Mouse (Mus musculus): ENCODE results near the gene Slco3a1. TPM values are rescaled to one million over a fixed set of nuclear protein-coding genes. Genes with fewer than 3 reads are reported as not detected.

Gene Slco3a1
- polyA plus RNA-seq, 1 experiment from 2014 or later: 14.8 TPM

DNA sequence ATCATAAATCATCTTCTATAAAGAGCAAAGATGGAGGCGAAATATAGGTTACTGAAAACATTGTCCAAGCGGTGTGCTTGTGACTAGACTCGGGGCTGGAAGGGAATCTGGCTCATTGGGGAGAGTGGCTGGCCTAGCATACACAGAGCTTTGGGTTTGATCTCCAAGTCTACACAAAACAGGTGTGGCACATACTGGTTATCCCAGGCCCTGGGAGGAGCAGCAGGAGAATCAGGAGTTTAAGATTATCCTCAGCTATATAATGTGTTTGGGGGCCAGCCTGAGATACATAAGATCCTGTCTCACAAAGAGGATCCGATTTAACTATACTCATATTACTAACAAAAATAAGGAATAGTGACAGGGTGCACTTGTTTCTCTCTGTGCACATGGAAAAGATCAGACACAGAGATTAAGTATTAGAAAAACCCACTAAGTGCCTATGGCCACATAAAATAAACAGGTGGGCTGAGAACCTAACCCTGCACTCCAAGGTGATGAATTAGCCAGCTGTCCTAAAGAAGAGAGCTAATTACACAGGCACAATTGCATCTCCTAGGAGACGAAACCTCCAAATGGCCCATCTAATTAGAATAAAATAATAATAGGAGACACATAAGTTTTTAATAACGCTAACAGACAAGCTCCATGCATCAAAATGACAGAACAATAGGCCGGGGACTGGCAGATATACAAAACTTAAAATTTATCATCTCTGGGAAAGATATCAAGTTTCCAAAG lies 224.3 kb downstream of the Slco3a1 start:
- H3K36me3 ChIP-seq: no peaks in the 10 kb centered on the region
- WGBS: 85% methylated on average over 7 of the region's 7 CpGs

GRCm38 (mm10) chr7:74329004-74329403 lies 225.6 kb downstream of the Slco3a1 start:
- WGBS: 84% methylated on average over 1 of the region's 1 CpGs
- Histone ChIP-seq H3K9me3 (no peaks in the 10 kb centered on the region), H3K27me3 (no peaks in the 10 kb centered on the region), H3K4me3 (no peak overlapping the region), H3K36me3 (no peaks in the 10 kb centered on the region), H3K4me1 (peaks cover 22% of the 10 kb centered on the region), H3K9ac (replicated peaks) (no peak overlapping the region), H3K4me2 (replicated peaks) (no peak overlapping the region), H3K27ac (replicated peaks) (no peak overlapping the region)
- no peak for ATAC-seq (ENCODE audit: low FRiP score, low read depth)

More for the DNA sequence above, 224.3 kb downstream of the Slco3a1 start:
- Histone ChIP-seq H3K9ac (replicated peaks) (no peak overlapping the region), H3K27ac (replicated peaks) (no peak overlapping the region), H3K9me3 (no peaks in the 10 kb centered on the region), H3K4me2 (replicated peaks) (no peak overlapping the region), H3K4me3 (no peak overlapping the region), H3K4me1 (peaks cover 10% of the 10 kb centered on the region), H3K27me3 (no peaks in the 10 kb centered on the region)
- no peak for ATAC-seq (ENCODE audit: low FRiP score, low read depth)

DNA sequence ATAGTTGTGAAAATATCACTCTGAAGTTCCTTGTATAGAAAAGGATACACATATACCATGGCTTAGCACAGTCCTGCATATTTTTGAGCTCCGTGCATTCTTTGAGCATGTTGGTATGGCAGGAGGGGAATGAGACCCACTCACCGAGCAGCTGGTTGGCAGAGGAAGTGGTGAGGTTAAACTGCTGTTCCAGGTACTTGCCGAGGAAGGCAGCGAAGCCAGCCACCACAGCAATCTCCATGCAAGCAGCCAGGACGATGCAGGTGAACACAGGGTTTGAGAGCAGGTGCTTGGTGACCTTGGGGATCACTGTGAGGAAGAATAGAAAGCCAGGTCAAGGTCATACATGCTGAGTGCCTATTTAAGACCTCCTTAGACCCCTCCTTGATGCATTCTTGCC lies 226.9 kb downstream of the Slco3a1 start:
- 86% methylated on average over 5 of the region's 5 CpGs for WGBS
- Histone ChIP-seq H3K27me3 (no peaks in the 10 kb centered on the region), H3K36me3 (no peaks in the 10 kb centered on the region), H3K9me3 (no peaks in the 10 kb centered on the region), H3K4me3 (no peak overlapping the region), H3K27ac (replicated peaks) (no peak overlapping the region), H3K4me1 (peaks cover 35% of the 10 kb centered on the region), H3K9ac (replicated peaks) (no peak overlapping the region), H3K4me2 (replicated peaks) (no peak overlapping the region)
- ATAC-seq (ENCODE audit: low FRiP score, low read depth): no peak

- H3K36me3 ChIP-seq: no peaks in the 10 kb centered on the region
Measured at GRCm38 (mm10) chr7:74325052-74325451, 229.5 kb downstream of the Slco3a1 start.

GRCm38 (mm10) chr7:74323683-74324082 lies 230.9 kb downstream of the Slco3a1 start:
- no peaks in the 10 kb centered on the region for H3K36me3 ChIP-seq
- 0 out of 2 replicates have a peak, but pooled peaks have one; percentile 45 for ATAC-seq (ENCODE audit: low FRiP score, low read depth)

More at GRCm38 (mm10) chr7:74325052-74325451, 229.5 kb downstream of the Slco3a1 start:
- H3K27ac ChIP-seq (replicated peaks): no peak overlapping the region
- H3K9ac ChIP-seq (replicated peaks): no peak overlapping the region
- ATAC-seq (ENCODE audit: low FRiP score, low read depth): peak; percentile 75
- no peaks in the 10 kb centered on the region for H3K9me3 ChIP-seq
- H3K4me1 ChIP-seq: peaks cover 31% of the 10 kb centered on the region
- H3K4me3 ChIP-seq: no peak overlapping the region
- no peak overlapping the region for H3K4me2 ChIP-seq (replicated peaks)
- H3K27me3 ChIP-seq: no peaks in the 10 kb centered on the region
- 78% methylated on average over 8 of the region's 8 CpGs for WGBS

GRCm38 (mm10) chr7:74323194-74323593 lies 231.4 kb downstream of the Slco3a1 start:
- Histone ChIP-seq H3K9ac (replicated peaks) (no peak overlapping the region), H3K4me2 (replicated peaks) (no peak overlapping the region), H3K36me3 (no peaks in the 10 kb centered on the region), H3K4me3 (no peak overlapping the region), H3K9me3 (no peaks in the 10 kb centered on the region), H3K27ac (replicated peaks) (no peak overlapping the region), H3K27me3 (no peaks in the 10 kb centered on the region), H3K4me1 (peaks cover 31% of the 10 kb centered on the region)
- ATAC-seq (ENCODE audit: low FRiP score, low read depth): no peak

More at GRCm38 (mm10) chr7:74323683-74324082, 230.9 kb downstream of the Slco3a1 start:
- Histone ChIP-seq H3K4me3 (no peak overlapping the region), H3K4me2 (replicated peaks) (no peak overlapping the region), H3K9ac (replicated peaks) (no peak overlapping the region), H3K27me3 (no peaks in the 10 kb centered on the region), H3K27ac (replicated peaks) (no peak overlapping the region), H3K4me1 (peaks cover 31% of the 10 kb centered on the region), H3K9me3 (no peaks in the 10 kb centered on the region)
- 62% methylated on average over 5 of the region's 5 CpGs for WGBS

DNA sequence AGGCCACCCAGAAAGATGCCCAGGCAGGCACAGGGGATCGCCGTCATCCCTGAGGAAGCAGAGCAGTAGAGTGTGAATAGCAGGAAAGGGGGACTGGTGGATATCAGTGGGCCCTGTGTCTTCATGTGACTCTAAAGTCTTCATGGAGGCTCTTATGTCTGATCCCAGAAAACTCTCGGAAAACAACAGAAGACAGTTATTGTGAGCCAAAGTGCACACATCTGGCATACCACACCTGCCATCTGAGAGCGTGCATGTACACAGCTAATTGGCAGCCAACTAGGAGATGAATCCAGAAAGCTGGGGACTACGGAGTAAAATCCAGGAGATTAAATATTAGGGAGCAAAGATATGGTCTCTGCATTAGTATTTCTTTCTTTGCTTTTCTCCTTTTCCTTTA lies 233.9 kb downstream of the Slco3a1 start:
- H3K4me1 ChIP-seq: peaks cover 30% of the 10 kb centered on the region
- H3K4me3 ChIP-seq: no peak overlapping the region
- H3K27ac ChIP-seq (replicated peaks): no peak overlapping the region
- no peak overlapping the region for H3K4me2 ChIP-seq (replicated peaks)
- H3K9me3 ChIP-seq: no peaks in the 10 kb centered on the region
- no peak overlapping the region for H3K9ac ChIP-seq (replicated peaks)
- WGBS: 92% methylated on average over 5 of the region's 5 CpGs
- ATAC-seq (ENCODE audit: low FRiP score, low read depth): no peak
- H3K27me3 ChIP-seq: no peaks in the 10 kb centered on the region
- H3K36me3 ChIP-seq: no peaks in the 10 kb centered on the region

DNA sequence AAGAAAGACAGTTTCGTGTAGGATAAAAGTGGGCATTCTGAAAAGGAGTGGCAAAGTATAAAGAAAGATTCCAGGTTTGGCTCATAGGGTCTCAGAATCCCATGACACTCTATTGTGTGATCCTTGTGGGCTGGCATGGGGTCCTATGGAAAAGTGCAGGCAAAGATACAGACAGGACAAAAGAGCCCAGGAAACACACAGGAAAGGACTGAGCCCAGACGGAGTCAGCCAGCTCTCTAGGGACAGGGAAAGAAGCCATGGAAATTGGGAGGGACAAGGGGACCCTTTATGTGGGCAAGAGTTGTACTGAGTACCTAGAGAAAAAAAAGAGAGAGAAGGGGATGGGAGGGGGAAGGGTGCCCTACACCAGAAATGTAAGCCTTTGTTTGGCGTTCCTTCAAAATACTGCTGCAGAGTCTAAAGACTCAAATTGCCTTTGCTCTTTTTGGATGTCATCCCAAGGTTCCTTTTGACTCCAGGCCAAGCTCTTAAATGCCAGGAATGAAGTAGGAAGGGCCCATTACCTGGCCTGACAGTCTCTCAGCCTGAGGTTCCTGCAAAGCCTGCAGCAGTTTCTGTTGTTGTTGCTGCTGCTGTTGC lies 238.6 kb downstream of the Slco3a1 start:
- no peaks in the 10 kb centered on the region for H3K36me3 ChIP-seq
- no peak overlapping the region for H3K4me2 ChIP-seq (replicated peaks)
- ATAC-seq (ENCODE audit: low FRiP score, low read depth): no peak
- no peaks in the 10 kb centered on the region for H3K27me3 ChIP-seq
- H3K4me1 ChIP-seq: 0 out of 2 replicates have a peak, but pooled peaks cover 4% of the 10 kb centered on the region
- WGBS: 77% methylated on average over 3 of the region's 3 CpGs
- no peaks in the 10 kb centered on the region for H3K9me3 ChIP-seq
- H3K9ac ChIP-seq (replicated peaks): no peak overlapping the region
- H3K4me3 ChIP-seq: no peak overlapping the region
- no peak overlapping the region for H3K27ac ChIP-seq (replicated peaks)

DNA sequence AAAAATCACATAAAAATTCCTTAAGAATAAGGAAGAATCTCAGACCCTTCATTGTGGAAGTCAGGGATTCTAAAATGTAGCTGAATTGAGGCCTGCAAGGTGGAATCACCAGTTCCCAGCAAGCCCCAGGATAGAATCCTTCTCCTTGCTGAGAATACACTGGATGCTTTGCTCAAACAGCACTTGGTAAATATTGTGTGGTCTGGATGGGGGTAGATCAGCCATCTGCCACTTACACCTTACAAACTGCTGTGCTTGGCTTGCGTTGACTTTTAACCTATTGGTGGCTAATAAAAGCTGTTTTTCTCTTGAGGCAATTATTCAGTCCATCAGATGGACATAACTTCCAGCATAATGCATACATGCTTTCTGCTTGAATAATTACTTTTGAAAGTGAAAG lies 240.3 kb downstream of the Slco3a1 start:
- H3K4me2 ChIP-seq (replicated peaks): no peak overlapping the region
- H3K4me3 ChIP-seq: no peak overlapping the region
- no peaks in the 10 kb centered on the region for H3K27me3 ChIP-seq
- H3K9ac ChIP-seq (replicated peaks): no peak overlapping the region
- H3K4me1 ChIP-seq: 0 out of 2 replicates have a peak, but pooled peaks cover 4% of the 10 kb centered on the region
- no peak overlapping the region for H3K27ac ChIP-seq (replicated peaks)
- ATAC-seq (ENCODE audit: low FRiP score, low read depth): no peak
- no peaks in the 10 kb centered on the region for H3K9me3 ChIP-seq
- H3K36me3 ChIP-seq: no peaks in the 10 kb centered on the region
- WGBS: 84% methylated on average over 1 of the region's 1 CpGs

GRCm38 (mm10) chr7:74313279-74314105 lies 241.1 kb downstream of the Slco3a1 start:
- Histone ChIP-seq H3K9ac (replicated peaks) (no peak overlapping the region), H3K36me3 (no peaks in the 10 kb centered on the region), H3K4me1 (0 out of 2 replicates have a peak, but pooled peaks cover 4% of the 10 kb centered on the region), H3K4me2 (replicated peaks) (no peak overlapping the region), H3K9me3 (no peaks in the 10 kb centered on the region), H3K27me3 (no peaks in the 10 kb centered on the region), H3K27ac (replicated peaks) (no peak overlapping the region), H3K4me3 (no peak overlapping the region)
- WGBS: 81% methylated on average over 6 of the region's 6 CpGs
- ATAC-seq (ENCODE audit: low FRiP score, low read depth): no peak

DNA sequence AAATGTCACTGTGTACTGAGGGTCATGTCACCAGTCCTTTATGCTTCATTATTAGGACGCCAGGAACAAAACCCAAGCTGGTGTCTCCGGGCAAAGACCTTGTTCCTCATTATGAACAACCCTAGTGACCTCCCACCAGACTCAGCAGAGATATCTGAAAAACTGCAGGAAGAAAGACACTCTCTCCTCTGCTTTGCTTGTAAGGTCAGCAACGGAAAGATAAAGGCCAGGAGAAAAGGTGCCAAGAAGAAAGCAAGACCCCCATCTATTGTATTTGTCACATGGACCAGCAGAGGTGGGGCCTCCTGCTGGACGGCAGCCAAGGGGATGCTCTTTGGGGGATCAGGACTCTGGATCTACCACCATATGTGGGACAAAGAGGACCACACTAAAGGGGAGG lies 243.0 kb downstream of the Slco3a1 start:
- H3K4me2 ChIP-seq (replicated peaks): no peak overlapping the region
- H3K4me1 ChIP-seq: 0 out of 2 replicates have a peak, but pooled peaks cover 4% of the 10 kb centered on the region
- H3K27me3 ChIP-seq: no peaks in the 10 kb centered on the region
- no peak for ATAC-seq (ENCODE audit: low FRiP score, low read depth)
- no peak overlapping the region for H3K9ac ChIP-seq (replicated peaks)
- H3K27ac ChIP-seq (replicated peaks): no peak overlapping the region
- no peaks in the 10 kb centered on the region for H3K36me3 ChIP-seq
- no peaks in the 10 kb centered on the region for H3K9me3 ChIP-seq
- no peak overlapping the region for H3K4me3 ChIP-seq
- WGBS: 65% methylated on average over 4 of the region's 4 CpGs

Data from midbrain, embryonic 12.5 days (tissue).